Mouse (Mus musculus): ENCODE measurements around the gene Plekhg2. TPM values are rescaled to one million over a fixed set of nuclear protein-coding genes. Genes with fewer than 3 reads are reported as not detected.

Gene Plekhg2
- polyA plus RNA-seq (2012; rRNA removed): 13.5 and 19.5 TPM in 2 replicates

DNA sequence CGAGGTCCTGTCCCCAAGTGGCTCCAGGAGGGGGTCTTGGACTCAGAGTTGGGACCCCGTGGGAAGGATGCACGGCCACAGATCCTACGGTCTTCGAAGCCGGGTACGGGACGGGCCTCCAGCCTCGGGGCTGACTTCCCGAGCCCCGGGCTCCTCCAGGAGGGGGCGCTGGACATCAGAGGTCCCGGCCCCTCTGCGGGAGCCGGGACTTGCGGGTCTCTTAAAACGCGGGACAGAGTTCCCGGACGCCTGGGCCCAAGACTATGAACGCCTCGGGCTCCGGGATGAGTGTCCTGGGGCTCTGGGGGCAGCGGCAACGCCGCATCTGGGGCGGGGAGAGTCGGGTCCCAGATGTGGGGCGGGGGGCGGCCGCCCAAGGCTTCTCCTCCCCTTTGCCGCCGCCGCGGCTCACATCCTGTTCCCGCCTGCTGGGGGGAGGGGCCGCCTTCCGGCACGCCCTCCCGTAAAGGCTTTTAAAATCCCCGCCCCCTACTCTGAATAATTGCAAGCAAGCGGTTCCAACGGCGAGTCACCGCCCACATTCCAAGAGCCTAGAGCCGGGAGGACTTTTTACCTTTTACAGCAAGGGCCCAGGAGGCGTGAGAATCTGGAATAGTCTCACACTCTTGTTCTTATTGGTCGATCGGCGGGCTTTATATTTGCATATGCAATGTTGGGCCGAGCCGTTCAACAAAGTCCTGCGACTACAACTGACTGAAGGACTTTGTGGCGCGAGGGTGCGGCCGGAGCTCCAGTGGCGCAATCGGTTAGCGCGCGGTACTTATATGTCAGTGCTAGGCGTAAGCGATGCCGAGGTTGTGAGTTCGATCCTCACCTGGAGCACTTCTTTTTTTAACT is at the start of gene Plekhg2:
TSS of gene Plekhg2 (minus strand) at position 349 of the 858 bp plus-strand sequence.

DNA sequence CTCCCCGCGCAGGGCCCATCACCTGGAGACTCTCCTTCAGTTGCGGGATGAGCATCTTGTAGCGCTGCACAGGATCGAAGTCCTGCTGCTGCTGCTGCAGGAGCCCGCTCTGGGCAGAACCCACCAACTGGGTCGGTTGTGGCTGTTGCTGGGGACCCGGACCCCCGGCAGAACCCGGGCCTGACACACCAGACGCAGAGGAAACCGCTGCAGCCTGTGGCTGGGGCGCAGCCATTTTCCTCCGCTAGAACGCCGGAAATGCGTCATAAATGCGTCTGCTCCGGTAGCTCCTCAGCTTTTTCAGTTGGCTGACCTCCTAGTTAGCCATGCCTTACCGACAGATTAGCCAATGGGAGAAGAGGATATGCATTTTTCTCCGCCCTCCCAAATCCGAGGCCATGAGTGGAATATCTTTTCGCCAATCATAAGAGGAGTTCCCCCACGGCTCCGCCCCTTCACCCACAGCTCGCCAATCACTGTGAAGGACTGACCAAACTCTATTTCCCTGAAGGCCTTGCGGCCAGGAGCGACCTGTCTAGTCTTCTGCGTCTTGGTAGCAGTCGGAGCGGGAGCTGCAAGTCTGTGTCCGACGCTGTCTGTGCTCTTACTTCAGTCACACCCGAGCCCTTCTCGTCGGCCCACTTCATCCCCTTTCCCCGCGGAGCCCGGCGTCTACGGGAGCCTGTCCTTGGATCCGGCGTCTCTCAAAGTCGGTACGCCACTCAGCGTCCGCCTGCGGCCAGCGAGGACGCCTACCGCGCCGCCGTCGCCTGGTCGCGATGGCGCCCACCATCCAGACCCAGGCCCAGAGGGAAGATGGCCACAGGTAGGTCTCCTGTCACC is 20.3 kb upstream of the Plekhg2 start, which contains the start of the genes Med29 and Paf1:
TSS of gene Med29 (minus strand) at position 280 of the 843 bp plus-strand sequence.
TSS of gene Paf1 (plus strand) at position 523 of the 843 bp plus-strand sequence.

DNA sequence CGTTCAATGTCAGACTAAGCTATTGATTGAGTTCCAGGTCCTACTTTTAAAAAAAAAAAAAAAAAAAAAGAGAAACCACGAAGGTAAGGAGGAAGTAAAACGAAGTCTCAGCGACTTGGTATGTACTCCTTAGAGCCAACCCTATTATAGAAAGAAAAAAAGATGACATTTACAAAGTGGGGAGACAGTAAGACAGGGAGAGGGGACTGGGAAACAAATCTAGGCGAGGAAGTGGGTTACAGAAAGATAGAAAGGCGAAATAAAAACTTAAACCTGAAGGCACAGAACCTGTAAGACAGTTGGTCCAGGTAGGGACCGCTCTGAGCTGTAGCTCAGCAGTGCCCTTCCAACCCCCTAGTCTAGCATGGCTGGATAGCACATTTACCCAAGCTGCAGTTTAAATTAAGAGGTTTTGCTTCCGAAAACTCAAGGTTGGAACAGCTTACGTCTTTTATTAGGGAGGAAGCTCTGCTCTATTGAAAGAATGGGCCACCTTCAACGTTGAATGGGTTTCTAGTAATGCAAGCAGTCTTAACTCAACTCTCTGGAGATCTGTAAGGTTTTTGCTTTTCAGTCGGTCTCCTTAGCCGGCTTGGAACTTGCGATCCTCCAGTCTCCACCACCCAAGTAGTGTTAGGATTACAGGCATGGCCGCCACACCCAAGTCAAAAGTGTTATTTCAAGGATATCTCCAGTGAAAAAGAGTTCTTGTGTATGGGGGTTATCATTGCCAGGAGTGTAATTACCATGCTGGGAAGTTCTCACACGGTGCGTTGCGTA is 8.0 kb upstream of the Plekhg2 start, which contains the start of gene Zfp36:
TSS of gene Zfp36 (minus strand) at position 17 of the 780 bp plus-strand sequence.

DNA sequence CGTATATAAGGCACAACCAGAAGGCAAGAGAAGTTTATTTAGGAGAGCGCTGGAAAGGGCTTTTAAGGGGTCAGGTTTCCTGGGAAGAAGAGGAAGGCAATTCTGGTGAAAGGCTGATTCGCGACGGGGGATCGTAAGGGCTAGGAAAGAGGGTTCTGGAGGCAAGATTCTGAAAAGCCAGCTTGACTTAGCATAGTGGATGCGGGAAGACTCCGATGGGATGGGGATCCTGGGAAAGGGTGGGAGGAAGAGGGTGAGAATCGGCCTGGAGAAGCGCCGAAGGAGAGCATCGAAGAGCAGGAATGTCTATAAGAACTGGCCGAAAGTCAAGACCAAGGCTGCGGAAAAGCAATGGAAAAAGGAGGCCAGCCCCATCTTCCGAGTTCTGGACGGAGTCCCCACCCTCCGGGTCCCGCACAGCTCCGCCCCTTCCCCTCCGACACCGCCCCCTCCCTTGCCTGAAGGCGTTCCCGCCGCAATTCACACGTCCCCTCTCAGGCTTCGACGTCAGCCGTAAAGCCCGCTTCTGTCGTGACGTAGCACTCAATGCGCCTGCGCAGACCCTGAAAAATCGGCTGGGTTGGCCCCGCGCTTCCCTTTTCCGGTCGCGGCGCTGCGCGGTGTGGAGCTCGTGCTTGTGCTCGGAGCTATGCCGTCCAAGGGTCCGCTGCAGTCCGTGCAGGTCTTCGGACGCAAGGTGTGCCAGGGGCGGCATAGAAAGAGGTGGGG is 22.1 kb downstream of the Plekhg2 start, which contains the start of gene Rps16:
TSS of gene Rps16 (plus strand) at position 498 of the 729 bp plus-strand sequence.

DNA sequence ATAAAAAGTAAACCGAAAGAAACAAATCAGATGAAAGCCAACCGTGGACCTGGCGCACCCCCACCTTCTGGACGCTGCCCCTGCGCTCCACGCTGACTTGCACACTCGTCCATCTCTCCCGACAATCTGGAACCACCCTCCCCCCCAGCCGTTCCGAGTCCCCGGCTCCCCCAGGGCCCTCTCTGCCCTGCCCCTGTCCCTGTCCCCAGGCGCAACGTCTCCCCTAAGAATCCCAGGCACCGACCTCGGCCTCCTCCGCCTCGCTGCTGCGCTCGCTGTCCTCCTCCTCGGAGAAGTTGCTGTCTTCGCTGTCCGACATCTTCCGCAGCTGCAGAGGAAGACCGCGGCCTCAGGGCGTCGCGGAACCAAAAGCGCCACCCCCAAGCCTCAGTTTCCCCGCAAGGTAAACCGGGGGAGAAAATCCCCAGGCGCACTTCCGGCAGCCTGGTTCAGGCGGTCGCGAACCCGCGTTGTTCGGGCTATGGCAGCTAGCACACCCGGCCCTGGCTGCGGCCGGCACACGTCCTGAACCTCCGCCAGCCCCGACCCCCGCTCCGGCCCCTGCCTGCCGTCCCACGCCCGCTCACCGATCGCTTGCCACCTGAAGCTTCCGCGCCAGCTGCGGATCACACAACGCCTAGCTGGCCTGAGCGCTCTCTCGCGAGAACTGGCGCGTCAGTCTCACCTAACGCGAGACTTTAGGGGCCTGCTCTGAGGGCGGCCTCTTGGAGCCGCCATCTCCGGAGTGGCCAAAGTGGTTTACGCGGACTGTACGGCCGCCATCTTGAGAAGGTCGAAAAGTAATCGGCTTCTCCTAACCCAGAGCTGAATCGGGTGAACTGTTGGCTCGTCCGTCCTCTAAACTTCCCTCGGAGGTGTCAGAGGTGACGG is 34.0 kb downstream of the Plekhg2 start, which contains the start of gene Supt5:
TSS of gene Supt5 (minus strand) at position 639 of the 891 bp plus-strand sequence.

DNA sequence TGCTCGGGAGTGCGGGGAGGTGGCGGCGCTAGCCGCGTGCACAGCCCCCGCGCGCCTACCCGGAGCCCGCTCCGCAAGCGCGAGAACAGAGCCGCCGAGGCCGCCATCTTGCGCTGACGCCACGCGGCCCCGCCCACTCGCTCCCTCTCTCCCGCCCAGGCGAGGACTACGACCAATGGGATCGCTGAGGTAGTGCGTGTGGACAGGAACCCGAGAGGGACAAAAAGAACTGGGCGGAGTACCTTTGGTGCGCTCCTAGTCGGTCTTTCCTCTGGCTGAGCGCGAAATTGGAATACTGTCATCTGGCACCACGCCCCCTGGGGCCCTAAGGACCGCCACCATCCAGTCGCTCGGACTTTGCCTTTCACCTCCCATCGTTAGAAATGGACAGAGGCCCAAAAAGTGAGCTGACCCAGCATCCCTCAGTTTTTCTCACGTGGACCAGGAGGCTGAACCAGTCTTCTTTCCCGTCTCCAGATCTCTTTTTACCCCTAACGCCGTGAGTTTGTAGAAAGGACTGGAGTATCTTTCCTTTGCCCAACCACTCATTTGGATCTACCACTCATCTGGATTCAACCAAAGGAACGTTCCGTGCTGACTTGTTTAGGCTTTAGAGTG is 60.4 kb downstream of the Plekhg2 start, which contains the start of gene Timm50:
TSS of gene Timm50 (minus strand) at position 147 of the 618 bp plus-strand sequence.

Other genes with a start within 250 kb of the Plekhg2 start
- 0.03 TPM in 2 replicates for gene 9530053A07Rik, start 243.1 kb downstream of the Plekhg2 start, polyA plus RNA-seq (2012; rRNA removed)
- gene Fbl, start 202.9 kb downstream of the Plekhg2 start, polyA plus RNA-seq (2012; rRNA removed): 203 and 219 TPM in 2 replicates
- 24.1 and 28.7 TPM in 2 replicates for gene Dyrk1b, start 193.1 kb downstream of the Plekhg2 start, polyA plus RNA-seq (2012; rRNA removed)
- gene Eid2, start 104.7 kb downstream of the Plekhg2 start, polyA plus RNA-seq (2012; rRNA removed): 78.5 and 79.8 TPM in 2 replicates
- 46.2 and 47.3 TPM in 2 replicates for gene Eid2b, start 94.9 kb downstream of the Plekhg2 start, polyA plus RNA-seq (2012; rRNA removed)
- 1.9 and 2.3 TPM in 2 replicates for gene Selenov, start 81.4 kb downstream of the Plekhg2 start, polyA plus RNA-seq (2012; rRNA removed)
- 13.5 and 13.6 TPM in 2 replicates for gene Dll3, start 70.4 kb downstream of the Plekhg2 start, polyA plus RNA-seq (2012; rRNA removed)
- 87.3 and 91.7 TPM in 2 replicates for gene Timm50, start 60.5 kb downstream of the Plekhg2 start, polyA plus RNA-seq (2012; rRNA removed)
- 98.1 and 101 TPM in 2 replicates for gene Supt5, start 33.9 kb downstream of the Plekhg2 start, polyA plus RNA-seq (2012; rRNA removed)
- gene Rps16, start 21.9 kb downstream of the Plekhg2 start, polyA plus RNA-seq (2012; rRNA removed): 1,114 and 1,140 TPM in 2 replicates
- gene Zfp36, start 7.7 kb upstream of the Plekhg2 start, polyA plus RNA-seq (2012; rRNA removed): 2.6 and 4.6 TPM in 2 replicates
- 43.0 and 44.9 TPM in 2 replicates for gene Med29, start 20.1 kb upstream of the Plekhg2 start, polyA plus RNA-seq (2012; rRNA removed)
- gene Paf1, start 20.4 kb upstream of the Plekhg2 start, polyA plus RNA-seq (2012; rRNA removed): 104 and 110 TPM in 2 replicates
- gene Gmfg, start 64.8 kb upstream of the Plekhg2 start, polyA plus RNA-seq (2012; rRNA removed): 2.9 TPM in 2 replicates
- 58.8 and 65.9 TPM in 2 replicates for gene Lrfn1, start 79.4 kb upstream of the Plekhg2 start, polyA plus RNA-seq (2012; rRNA removed)
- gene Ifnl2, start 137.9 kb upstream of the Plekhg2 start, polyA plus RNA-seq (2012; rRNA removed): not detected in 2 replicates
- gene Ifnl3, start 150.2 kb upstream of the Plekhg2 start, polyA plus RNA-seq (2012; rRNA removed): not detected in 2 replicates
- not detected in 2 replicates for gene Sycn, start 168.3 kb upstream of the Plekhg2 start, polyA plus RNA-seq (2012; rRNA removed)
- 0.20 and 3.1 TPM in 2 replicates for gene Nccrp1, start 174.7 kb upstream of the Plekhg2 start, polyA plus RNA-seq (2012; rRNA removed)
- gene Samd4b, start 225.5 kb upstream of the Plekhg2 start, polyA plus RNA-seq (2012; rRNA removed): 53.4 and 61.8 TPM in 2 replicates
- gene Pak4, start 225.6 kb upstream of the Plekhg2 start, polyA plus RNA-seq (2012; rRNA removed): 11.0 and 12.7 TPM in 2 replicates